Mouse (Mus musculus) right cerebral cortex, adult 18-20 months (tissue): ENCODE results near the gene Fam83f.

Source experiments
- DNase-seq: peaks from one replicate; pipeline ENCODE4 v3.0.0; 2022; ENCODE audit warnings: mixed read lengths

The Fam83f gene

GRCm38 (mm10) chr15:80744667-80745422, 73.2 kb downstream of the Fam83f start:
- no peak for DNase-seq

GRCm38 (mm10) chr15:80748979-80749378, 77.3 kb downstream of the Fam83f start:
- no peak for DNase-seq
